Mouse (Mus musculus) liver (tissue): Measurements from ENCODE around the gene Lsg1.

ENCODE experiments used
- DNase-seq: peaks from one replicate; pipeline ENCODE4 v3.0.0-alpha.2; 2020; ENCODE audit warnings: mixed read lengths

Gene Lsg1

DNA sequence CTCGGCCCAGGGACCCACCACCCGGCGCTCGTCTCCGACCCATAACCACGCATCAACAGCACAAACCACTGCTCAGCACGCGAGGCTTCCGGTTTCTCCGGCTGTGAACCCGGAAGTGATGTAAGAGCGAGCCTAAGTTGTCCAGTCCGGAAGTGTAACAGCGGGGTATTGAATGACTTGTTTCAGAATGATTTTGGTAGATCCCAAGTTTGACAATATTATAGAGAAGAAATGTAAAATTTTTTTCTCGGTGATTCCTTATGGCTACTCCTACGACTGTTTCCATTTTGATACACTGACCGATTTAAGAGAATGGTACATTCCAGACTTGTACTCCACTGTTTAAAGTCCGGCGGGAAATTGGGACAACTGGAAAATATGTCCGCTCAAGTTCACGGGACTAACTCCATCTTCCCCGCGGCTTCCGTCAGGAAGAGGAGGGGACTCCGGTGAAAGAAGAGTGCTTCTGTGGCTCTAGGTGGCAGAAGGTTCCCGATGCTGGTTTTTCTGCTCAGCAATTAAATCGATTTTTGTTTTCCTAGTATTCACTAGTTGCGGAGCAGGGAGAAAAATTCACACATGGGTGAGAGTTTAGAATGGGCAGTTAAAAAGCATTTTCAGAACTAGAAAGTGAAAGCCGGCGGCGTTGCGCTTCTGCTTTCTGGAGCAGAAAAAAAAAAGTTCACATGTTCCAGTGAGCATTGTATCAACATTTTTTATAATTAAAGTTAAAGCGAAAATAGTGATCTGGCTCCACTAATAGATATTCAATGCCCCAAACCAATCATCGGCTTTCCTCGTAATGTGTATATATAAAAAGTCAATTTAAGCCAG, at the start of gene Lsg1:
Lsg1 (minus strand) TSS at position 99 of the 834 bp plus-strand sequence.
- peak; percentile 86 for DNase-seq

DNA sequence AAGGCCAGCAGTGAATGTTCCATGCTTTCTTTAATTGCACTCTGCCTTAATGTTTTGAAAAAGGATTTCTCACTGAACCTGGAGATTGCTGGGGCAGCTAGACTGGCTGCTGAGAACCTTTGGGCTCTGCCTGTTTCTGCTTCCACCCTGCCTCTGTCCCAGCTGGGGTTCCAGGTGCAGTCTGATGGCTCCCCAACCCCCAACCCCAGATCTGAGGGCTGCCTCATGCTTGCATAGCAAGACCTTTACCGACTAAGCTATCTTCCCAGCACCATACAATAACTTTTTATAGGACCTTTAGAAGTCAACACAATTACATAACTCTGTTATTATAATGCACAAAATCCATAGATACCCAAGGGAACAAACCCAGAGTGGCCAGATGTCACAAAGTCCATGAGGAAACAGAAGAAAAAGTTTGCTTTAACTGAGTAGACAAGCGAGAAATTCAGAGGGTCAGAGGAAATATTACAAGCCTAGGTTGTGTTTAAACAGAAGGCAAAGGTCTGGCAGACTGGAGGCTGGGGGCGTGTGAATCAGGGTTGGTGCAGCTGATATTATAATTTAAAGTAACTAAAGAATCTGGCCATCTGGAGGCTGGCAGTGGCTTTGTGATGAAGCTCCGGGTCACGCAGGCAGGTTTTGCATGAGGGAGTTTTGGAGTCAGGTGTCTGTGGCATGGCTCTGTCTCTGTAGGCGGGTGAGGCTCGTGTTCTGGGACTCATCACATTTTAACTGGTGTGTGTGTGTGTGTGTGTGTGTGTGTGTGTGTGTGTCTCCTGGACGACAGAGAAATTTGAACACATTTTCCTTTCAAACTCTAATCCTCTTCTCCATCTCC, 46.7 kb upstream of the Lsg1 start:
- no peak for DNase-seq

DNA sequence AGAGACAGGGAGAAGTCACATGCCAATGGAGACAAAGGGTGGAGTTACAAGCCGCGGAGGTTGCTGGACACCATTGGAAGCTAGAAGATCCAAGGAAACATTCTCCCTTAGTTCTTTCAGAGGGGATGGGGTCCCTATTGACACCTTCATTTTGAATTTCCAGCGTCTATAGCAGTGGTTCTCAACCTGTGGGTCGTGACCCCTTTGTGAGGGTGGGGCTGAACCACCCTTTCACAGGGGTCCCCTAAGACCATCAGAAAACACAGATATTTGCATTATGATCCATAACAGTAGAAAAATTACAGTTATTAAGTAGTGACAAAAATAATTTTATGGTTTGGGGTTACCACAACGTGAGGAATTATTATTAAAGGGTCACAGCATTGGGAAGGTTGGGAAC, 42.1 kb upstream of the Lsg1 start:
- no peak for DNase-seq

DNA sequence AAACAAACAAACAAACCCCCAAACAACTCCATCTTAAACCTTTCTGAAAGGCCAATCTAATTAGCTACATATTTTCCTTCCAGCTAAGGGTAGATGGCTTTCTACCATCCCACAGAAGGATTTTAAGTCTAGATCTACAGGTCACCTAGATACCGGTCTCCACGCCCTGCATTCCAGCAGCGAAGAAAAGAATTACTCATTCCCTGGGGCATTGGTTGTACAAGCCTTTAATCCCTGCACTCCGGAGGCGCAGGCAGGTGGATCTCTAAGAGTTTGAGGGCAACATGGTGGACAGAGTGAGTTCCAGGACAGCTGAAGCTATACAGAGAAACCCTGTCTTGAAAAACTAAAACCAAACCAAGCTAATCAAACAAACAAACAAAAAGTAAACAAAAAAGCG, 41.0 kb upstream of the Lsg1 start:
- no peak for DNase-seq

DNA sequence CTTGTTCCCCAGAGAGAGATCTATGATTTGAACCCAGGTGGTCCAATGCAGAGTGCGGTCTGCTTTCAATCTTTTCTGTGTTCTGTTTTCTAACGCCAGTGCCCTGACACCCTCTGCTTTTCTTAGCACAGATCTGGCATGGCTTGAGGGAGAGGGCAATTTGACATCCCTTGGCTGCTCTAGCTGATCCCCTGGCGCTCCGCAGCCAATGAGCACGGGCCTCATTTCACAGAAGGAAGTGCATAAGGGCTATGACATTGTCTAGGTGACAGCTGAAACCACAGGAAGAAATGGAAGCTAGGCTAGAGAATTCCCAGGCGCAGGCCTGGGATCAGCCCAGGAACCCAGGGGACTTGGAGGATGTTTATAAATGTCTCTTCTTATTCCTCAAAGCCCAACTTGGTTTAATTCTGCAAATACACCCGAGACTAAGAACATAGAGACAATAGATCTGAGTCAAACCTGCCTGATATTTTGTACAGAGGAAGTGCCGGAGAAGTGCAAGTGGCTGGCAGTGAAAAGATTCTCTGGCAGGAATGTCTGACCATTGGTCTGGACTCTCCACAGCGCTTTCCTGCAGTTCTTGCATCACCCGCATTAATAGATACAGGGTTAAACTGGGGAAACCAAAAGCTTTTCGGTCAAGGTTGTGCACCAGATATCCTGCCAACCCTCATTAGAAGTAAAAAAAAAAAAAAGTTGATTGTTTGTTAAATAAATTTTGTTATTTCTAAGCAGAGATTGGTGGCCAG, 40.4 kb upstream of the Lsg1 start:
- no peak for DNase-seq

DNA sequence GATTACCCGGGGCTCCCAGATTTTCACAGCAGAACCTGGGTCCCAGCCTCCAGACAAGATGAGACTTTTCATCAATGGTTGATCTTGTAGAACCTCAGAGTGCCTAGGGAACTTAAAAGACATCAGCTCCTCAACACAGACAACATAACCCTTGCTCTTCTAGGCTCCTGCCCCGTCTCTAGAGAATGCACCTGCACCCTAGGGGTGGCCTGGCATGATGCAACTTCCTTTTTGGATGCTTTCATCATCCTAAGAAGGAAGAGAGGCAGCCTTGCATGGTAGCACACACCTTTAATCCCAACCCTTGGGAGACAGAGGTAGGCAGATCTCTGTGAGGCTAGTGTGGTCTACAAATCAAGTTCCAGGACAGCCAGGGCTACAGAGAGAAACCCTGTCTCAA, 37.2 kb upstream of the Lsg1 start:
- DNase-seq = no peak

DNA sequence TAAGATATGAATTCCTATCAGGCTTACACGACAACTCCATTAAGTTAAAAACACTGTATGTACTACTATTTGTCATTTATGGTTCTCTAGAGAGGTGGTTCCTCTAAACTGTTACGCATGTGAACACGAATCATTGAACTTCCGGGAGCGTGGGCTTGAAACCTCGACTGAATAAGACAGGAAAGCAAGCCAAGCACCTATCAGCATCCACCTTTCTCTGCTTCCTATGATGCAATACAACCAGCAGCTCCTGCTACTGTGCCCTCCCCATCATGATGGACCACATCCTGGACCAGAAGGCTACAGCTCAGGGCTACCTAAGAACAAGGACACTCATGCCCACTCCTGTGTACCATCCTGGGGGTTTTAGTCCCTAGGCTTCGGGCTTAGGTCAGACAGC, 36.3 kb upstream of the Lsg1 start:
- DNase-seq = no peak

DNA sequence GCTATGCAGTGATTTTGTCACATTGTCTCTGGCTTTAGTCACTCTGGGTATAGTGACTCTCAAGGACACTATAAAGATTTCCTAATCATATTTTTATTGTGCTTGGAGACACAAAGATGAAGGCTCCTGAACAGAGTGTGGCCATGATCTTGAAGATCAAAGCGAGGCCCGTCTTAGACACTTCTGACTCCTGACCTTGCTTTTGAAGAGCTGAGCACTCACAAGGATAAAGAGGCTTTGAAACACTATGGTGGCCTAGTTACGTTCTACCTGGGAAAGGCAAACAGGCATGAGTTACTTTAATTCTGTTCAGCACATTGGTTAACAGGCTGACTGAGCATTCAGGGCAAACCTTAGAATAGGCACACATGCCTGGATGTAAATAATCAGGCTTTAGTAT, 28.9 kb upstream of the Lsg1 start:
- DNase-seq = no peak

DNA sequence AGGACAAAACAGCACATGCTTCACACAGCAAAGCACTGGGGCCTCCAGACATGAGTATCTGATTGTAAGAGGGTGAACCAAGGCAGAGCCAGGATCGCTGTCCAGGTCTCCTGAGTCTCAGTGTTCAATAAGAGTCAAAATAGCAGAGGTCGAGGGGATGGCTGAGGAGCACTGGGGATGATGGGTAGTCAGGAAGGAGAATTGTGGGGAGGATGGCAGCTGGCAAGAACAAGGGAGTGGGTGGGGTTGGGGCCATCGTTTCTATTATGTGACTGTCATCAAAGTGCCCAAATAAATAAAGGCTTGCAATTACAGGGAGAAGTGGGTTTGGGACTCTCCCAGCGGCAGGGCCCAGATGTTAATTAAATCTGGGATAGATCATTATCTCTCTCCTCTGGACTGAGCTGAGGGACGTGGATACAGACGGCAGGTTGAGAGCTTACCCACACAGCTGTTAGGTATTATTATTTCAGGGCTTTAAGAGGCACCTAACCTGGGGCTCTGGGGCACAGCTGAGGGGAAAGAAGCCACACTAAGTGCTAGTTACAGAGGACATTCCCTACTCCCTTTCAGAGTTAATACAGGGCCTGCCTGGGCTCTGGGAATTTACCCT, 27.4 kb upstream of the Lsg1 start:
- no peak for DNase-seq

DNA sequence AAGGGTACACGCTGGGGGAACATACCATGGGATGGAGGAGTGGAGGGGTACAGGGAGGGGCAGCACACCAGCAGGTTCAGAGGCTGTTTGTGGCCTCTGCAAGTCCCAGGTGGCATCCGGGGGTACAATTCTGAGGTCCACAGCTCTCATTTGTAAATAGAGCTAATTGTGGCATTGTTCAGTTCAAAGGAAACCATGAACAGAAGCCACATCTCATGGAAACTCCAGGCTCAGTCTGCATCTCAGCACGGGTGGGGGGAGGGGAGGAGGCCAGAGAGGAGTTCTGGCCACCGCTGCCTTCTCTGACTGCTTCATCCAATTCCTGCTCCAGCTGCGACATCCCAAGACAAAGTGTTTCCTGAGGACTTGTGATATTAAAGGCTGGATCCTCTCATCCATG, 26.7 kb upstream of the Lsg1 start:
- DNase-seq = no peak

DNA sequence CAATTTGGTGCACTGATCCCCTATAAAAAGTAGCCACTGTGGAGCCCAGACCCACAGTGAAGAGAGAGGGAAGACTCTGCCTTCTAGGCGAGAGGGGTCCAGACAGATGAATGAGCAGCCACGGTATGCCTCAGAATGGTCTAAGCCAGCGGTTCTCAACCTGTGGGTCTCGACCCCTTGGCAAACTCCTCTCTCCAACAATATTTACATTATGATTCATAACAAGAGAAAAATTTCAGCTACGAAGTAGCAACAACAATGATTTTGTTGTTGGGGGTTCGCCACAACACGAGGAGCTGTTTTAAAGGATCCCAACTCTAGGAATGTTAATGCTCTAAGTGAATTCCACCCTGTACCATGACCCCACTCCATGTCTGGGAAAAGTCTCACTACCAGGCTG, 25.7 kb upstream of the Lsg1 start:
- DNase-seq = no peak

DNA sequence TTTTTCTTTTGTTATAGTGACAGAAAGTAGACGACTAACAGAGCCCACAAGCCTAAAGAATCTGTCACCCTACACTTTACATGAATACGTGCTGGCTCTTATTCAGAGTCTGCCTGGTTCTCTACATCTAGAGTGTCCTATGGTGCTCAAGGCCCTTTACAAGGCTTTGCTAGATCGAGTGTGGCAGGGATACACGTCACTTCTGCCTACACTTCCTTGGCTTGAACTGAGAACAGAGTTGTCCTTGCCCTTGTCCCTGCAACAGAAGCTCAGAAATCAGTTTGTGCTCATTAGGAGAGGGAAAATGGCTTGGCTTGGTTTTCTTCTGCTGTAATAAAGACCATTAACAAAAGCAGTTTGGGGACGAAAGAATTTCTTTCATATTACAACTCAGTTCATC, 23.9 kb upstream of the Lsg1 start:
- no peak for DNase-seq

DNA sequence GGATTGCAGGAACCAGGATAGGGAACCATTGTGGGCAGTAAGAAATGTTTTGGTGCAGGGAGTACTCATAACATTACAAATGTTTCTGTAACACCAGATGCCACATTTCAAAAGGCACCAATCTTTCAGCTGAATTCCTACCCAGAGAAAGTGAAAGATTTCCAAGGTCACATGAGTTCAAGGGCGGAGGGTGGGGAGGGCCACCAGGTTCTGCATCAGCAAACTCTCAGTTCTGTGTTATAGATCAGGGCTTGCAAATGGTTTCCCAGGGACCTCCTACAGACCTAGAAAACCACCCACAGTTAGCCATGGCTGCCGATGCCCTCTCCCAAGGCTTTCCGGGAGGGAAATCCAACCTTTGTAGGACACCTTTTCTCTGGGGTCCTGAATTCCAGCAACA, 20.5 kb upstream of the Lsg1 start:
- no peak for DNase-seq

DNA sequence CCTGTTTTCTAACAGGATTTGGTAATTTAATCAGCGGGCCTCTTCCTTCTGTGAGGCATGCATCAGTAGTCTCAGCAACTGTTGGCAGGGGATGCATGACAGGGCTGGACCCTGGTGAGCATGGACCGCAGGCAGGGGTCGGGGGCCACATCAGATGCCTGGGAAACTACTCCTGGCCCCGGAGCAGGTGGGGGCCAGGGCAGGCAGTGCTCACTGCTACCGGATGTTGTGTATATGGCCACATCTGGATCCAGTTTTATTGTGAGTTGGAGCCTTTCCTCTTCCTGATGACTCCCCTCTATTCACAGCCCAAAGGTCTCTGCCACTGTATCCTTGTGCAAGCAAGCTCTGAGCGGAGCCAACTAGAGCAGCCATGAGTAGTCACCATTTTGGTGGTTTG, 18.1 kb upstream of the Lsg1 start:
- no peak for DNase-seq

DNA sequence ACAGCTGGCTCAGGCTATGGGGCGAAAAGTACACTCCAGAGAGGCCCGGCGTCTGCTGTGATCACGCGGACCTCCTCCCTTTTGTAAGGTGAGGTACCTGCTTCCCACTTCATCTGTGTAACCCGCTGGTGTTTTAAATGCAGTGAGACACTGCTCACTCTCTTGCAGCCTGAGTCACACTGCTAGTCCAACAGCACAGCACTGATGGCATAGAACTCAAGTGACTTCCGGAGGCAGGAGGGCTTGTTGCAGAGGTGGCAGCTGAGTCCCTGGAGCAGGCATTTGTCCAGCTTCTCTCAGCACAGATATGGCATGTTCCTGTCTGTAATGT, 17.4 kb upstream of the Lsg1 start:
- no peak for DNase-seq

DNA sequence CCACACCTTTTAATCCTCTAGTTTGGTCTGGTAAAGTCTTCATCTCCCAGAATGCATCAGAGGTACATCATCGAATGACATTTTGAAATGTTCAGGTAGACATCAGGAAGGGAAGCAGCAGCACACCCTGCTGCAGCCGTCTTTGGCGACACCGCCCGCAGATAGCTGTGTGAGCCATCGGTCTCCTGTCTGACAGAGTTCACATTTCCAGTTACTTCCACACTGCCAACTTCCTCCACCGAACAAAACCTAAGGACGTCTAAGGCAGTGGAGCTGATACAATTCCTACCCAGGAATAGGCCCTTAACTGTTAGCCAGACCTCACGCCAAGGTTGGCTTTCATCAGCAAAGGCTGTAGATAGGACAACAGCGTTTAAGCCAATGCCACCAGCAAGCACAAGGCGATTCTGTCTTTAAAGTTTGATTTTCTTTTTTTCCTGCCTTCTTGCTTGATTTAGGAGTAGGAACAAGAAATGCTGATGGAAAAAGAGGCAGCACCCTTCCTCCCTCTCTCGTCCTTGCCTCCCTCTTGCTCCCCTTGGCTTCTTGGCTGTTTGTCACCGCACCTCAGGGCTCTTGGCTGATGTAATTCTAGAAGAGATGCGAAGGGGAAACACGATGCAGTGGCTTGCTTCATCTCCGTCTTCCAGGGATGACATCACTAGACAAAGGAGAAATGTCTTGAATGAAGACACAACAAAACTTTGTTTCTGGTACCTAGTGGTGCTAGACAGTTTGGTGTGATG, 16.8 kb upstream of the Lsg1 start:
- no peak for DNase-seq

DNA sequence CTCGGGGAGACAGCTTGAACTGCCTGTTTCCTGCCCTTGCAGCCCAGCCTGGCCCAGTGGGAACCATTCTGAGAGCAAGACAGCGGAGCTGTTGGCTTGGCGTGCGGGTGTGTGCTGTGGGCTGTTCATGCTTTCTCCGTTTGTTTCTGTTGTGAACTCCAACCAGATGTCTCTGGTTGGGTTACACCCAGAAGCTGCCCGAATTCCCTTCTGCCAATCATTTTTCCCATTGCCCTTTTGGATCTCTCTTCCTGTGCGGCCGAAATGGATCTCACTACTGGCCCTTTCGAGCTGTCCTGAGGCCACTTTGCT, 16.1 kb upstream of the Lsg1 start:
- no peak for DNase-seq

DNA sequence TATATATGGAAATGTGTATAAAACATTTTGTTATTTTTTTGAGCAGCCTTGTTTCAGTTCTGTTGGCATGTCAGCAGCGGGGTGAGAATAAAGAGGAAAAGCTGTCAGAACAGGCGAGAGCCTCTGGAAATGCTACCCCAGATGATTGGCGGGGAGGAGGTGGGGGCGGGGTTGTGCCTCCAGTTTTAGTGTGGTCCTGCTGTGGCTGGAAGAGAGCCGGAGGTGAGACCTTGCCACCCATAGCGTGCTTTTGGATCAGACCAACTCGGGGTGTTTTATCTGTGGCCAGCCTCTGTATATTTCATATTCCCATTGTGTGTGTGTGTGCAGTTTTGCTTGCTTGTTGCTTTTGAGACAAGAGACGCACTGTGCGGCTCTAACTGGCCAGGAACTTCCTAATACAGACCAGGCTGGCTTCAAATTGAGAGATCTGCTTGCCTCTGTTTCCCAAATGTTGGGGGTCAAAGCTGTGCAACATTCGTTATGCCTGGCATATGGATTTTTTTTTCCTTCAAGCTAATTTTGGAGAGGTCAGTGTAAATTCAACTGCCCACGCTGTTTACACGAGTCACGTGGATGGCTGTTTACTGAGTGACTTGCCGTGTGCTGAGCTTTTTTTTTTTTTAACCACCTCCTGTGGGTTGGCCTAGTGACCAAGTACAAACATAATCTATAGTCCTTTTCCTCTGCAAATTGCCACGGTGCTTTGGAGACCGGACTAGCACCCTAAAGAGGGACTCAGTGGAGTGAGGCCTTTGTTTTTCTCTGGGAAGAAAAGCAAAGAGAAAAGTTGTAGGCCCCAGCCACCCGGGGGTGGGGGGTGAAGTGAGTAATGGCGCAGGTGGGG, 15.5 kb upstream of the Lsg1 start:
- peak; percentile 29 for DNase-seq

DNA sequence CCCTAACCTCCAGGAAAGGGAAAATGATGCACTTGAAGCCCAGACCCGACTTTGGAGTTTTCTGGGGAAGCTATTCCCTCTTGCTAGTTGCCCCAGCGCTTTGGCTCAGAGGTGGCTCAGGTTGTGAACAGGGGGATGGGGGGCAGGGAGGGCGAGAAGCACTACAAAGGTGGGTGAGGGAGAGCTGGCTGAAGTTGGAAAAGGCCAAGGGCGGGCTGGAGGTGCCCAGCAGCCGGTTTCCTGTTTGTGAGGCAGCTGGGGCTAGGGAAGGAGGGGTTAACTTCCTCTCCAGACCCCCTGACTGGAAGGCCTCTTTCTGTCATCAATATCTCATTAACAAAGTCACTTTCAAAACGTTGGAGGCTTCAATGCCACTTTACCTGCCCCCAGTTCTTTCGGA, 14.6 kb upstream of the Lsg1 start:
- DNase-seq = no peak

DNA sequence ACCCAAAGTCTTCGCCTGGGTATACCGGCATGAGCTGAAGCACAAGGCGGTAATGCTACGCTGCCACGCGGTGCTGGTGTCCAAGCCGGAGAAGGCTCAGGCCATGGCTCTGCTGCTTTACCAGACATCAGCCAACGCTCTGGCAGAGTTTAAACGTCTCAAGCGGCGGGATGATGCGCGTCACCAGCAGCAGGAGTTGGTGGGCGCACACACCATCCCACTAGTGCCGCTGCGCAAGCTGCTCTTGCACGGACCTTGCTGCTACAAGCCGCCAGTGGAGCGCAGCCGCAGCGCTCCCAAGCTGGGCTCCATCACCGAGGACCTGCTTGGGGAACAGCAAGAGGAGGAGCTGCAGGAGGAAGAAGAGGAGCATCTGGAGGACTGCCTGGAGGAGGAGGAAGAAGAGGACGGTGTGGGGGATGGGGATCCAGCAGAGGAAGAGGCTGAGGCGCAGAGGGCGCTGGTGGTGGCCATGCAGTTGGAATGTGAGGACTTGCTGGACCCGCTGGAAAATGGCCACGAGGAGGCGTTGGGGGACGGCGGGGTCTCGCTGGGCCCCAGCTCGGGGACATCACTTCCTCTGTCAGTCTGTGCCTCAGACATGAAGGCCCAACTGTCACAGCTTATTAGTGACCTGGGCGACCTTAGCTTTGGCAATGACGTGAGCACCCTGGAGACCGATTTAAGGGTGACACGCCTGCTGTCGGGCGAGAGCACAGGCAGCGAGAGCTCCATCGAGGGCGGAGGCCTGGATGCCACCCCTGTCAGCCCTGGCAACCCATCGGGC, 13.8 kb upstream of the Lsg1 start:
- peak; percentile 59 for DNase-seq
